Mouse (Mus musculus) bone marrow, adult 2 months (tissue): ENCODE data around the gene Btbd35f16. TPM values are rescaled to one million over a fixed set of nuclear protein-coding genes. Genes with fewer than 3 reads are reported as not detected.
"Not testable (repeated sequence)": the region's sequence is repeated elsewhere in the genome, so short reads cannot be mapped to it uniquely, and the experiment has no call there.

Experiments
- H3K27ac ChIP-seq: fragments of 200-500 bp; 2 replicates; pipeline ENCODE4 v1.5.1; 2012; ENCODE audit warnings: low read depth, mild to moderate bottlenecking, control low read depth, inconsistent platforms, low read length; ENCODE audit not compliant: control insufficient read depth, poor library complexity, insufficient read depth
- H3K4me1 ChIP-seq: fragments of 200-500 bp; 2 replicates; pipeline ENCODE4 v1.6.1; 2011; ENCODE audit warnings: low read length; ENCODE audit not compliant: control insufficient read depth, insufficient read depth
- H3K4me3 ChIP-seq: fragments of 200-500 bp; replicated peaks from 2 replicates; pipeline ENCODE3; 2011; ENCODE audit warnings: mild to moderate bottlenecking, low read depth, low read length, control low read depth; ENCODE audit not compliant: control insufficient read depth
- WGBS: fragments of 180-500 bp; shearing (Covaris S2); methylation state at CpG from one replicate; pipeline ENCODE4 v1.1.7; 2018; 5-methylcytosine and 5-hydroxymethylcytosine counted together
- polyA plus RNA-seq: library from polyadenylated mRNA; stranded (reverse); fragments of >200 nt; gene quantifications from 2 replicates; pipeline ENCODE4 v1.2.4, GENCODE M21; 2011; ENCODE audit warnings: low replicate concordance; ENCODE audit not compliant: missing spikeins, insufficient read depth, insufficient read length

Gene Btbd35f16
- not detected in 2 replicates for polyA plus RNA-seq

GRCm38 (mm10) chrX:3956902-3957301 is at the start of gene Btbd35f16:
TSS of gene Btbd35f16 (minus strand) at chrX:3957002.
- no CpG with 5 or more reads among the region's 3 CpGs for WGBS
- H3K4me3 ChIP-seq, H3K27ac ChIP-seq, H3K4me1 ChIP-seq: not testable (repeated sequence)

Other genes starting within 250 kb of the Btbd35f16 start
- gene Btbd35f10, start 204.1 kb downstream of the Btbd35f16 start, polyA plus RNA-seq: not detected in 2 replicates
- gene Btbd35f3, start 80.7 kb upstream of the Btbd35f16 start, polyA plus RNA-seq: not detected in 2 replicates
- gene Btbd35f28, start 239.6 kb upstream of the Btbd35f16 start, polyA plus RNA-seq: not detected in 2 replicates